Mouse (Mus musculus) liver (tissue): ENCODE data around the gene Filip1l.
A peak's percentile ranks its signal among the peaks of the same experiment; 100 is the strongest.

Source experiments
- DNase-seq: peaks from one replicate; pipeline ENCODE4 v3.0.0-alpha.2; 2020; ENCODE audit warnings: mixed read lengths

Filip1l gene

GRCm38 (mm10) chr16:57536511-57536910, 183.6 kb downstream of the Filip1l start:
- no peak for DNase-seq

DNA sequence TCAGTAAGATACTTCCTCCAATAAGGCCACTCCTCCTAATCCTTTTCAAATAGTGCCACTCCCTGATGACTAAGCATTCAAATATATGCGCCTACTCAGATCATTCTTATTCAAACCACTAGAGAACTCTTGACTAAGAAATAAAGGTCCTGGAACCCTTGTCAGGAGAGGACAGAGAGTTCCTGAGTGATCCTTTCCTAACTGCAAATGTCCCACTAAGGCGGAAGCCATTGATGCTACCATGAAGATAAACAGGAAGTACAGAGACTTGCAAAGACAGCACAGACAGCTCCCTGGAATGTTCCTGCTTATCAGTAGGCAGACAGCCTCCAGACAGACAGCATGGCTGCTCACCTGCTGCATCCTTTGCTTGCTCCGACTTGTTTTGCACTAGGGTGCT, 190.3 kb downstream of the Filip1l start:
- DNase-seq, result no peak

GRCm38 (mm10) chr16:57544441-57544840, 191.5 kb downstream of the Filip1l start:
- no peak for DNase-seq

DNA sequence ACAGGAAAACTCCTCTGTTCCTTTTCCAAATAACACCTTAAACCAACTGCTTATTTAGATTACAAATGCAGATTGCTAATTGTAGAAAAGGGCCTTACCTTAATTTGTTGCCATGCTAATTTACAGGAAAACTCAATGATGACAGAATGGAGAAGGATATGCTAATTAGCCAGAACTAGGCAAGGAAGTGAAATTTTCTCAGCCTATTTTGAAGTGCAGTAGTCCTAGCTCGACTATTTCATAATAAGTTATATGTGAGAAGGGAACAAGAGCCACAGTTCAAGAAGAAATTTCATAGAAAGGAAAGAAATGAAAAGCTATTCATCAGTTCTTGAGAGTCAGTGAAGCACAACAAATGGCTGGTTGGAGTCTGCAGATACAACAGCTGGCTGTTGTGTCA, 193.5 kb downstream of the Filip1l start:
- no peak for DNase-seq

GRCm38 (mm10) chr16:57548608-57549007, 195.7 kb downstream of the Filip1l start:
- no peak for DNase-seq

DNA sequence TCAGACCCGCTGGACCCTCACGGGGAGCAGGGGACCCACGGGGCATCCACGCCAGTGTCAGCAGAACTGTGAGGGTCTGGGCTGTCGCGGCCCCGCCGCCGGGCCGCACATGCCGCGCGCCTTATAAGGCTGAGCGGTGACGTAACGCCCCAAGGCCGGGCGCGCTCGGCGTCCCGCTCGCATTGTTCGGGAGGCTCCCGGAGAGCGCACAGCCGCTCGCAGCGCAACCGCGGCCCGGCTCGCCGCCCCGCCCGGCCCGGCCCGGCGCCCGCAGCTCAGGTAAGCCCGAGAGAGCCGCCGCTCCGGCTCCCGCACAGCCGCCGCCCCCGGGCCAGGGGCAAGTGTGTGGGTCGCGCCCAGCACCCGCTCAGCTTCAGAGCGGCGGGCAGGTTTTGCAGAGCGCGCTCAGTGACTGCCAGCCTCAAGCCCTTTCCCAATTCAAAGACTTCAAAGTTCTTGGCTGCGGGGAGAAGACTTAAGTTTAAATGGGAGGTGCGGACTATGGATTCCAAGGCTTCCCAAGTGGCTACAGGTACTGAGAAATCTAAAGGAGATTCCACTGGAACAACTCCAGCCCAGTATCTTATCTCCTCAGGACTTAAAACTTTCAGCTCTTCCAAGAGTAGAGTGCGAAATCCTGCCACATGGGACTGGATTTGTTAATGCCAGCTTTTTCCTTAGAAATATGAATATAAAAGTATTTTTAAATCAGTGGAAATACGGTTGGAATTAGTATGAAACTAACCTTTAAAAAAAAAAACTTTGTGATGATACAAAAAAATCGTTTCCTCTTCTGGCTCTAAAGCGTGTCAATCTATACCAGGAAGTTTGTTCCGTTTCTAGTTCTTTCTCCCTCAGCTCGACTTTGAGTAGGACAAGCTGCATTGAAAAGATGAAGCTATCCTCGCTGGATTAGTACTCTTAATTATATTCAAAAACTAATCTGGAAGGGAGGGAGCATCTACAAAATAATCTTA, 196.5 kb downstream of the Filip1l start:
- peak; percentile 63 for DNase-seq

DNA sequence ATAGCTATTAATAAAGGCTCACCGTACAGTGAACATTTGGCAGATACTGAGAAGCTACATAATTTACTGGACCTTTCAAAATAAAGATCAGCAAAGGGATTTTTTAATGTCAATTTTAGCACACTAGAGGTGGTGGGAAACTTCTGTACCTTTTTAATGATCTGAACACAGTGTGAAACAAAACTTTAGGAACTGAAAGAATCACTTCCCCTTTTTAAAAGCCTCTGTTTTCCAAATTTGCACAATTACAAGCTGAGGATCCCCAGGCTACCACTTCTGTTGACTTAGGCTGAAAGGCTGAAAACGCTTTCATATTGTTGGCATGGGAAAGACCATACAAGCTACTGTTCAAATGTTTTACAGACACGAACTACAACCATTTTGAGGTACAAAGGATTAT, 197.2 kb downstream of the Filip1l start:
- no peak for DNase-seq

DNA sequence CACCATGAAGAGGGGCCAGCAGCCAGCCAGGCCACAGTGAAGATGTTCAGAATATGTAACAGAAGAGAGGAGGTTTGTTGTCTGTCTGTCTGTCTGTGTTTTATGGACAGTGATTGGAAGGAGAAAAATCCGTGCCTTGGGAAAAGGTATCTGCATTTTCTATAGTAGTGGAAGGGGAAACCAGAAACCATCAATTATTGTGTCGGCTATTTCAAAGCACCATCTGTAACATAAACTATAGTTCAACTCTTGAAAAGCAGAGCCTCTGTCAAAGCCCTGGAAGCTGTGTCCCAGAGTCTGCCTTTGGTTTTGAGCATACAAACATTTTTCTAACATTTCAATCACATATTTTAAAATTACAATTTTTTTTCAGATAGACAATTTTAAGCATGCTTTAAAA, 197.9 kb downstream of the Filip1l start:
- DNase-seq, result no peak

DNA sequence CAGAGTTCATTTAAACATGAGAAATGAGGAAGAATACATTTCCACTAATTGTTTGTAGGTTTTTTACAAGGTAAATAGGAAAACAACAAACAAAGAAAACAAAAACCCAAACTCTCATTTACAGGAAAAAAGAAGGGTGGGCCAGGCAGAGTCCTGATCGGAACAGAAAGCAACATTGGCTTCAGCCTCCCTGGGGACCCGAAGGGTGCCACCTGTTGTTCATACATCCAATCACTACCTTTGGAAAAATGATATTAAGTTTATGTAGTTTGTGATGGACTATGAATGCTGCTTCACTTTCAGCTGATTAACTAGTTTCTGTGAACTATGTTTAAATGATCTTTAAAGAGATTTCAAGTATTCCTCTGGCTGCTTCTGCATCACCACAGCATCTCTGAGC, 198.7 kb downstream of the Filip1l start:
- DNase-seq, result no peak

DNA sequence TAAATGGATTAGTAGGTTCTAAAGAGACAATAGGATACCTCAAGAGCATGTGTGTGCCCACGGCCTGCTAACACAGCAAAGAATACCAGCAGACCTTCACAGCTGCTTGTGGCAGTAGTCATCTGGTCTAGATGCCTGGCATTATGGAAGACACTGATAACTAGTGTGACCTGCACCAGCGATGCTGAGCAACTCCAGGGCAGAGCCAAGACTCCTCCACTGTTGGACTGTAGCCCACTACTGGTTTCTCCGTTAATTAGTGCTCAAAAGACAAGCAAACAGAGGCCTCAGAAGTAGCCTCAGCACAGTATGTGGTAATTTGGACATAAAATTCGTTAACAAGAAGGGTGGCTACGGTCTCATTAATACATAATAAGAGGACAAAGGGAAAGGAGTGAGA, 199.8 kb downstream of the Filip1l start:
- no peak for DNase-seq

DNA sequence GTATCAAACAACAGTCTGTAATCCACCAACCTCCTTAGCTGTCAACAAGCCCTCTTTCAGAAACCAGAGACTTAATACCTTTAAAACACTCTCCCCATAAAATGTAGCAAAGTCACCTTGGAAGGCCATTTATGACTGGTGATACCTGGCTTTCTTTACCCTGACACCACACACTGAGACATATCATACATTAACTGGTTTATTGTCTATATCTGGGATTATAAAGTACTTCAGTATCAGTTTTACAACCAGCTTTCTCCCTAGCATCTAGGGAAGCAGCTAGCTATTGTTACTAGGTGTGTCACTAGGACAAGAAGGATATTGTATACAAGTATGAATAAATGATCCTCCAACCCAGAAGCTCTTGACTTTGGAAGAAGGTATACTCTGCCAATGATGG, 200.3 kb downstream of the Filip1l start:
- no peak for DNase-seq

GRCm38 (mm10) chr16:57554886-57555400, 202.1 kb downstream of the Filip1l start:
- DNase-seq, result no peak

DNA sequence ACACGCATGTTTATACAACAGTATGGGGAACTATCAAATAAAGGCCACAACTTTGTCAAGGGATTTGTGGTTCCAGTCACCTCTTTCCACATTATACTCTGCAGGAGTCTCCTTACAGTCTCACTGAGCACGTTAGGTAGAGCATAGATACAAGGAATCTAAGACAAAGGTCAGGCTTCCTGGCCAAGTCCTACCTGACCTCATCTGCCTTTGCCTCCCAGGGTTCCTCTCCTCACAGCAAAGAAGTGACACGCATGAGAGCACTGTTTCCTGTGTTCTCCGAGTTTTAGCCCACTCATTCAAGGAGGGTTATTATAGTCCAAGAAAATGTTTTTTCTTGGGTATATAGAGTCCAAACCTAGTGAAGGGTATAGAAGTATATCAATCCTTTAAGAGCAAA, 202.8 kb downstream of the Filip1l start:
- no peak for DNase-seq

DNA sequence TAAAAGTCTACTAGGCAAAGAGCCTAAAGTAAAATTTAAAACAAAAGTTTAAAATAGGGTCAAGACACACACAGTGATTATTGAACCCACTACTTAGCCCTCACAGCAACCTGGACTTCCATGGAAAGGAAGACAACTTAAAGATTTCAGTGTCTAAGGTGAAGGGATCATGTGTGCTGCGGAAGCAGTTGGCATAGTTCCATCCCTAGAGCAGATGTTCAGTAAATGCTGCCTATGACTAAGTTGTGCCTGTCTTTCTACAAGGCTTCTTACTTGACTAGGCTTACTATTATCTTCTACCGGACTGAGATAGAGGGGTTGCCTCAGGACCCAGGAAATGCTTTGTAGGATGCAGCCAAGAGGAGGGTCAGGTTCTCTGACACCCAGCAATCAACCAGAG, 203.4 kb downstream of the Filip1l start:
- DNase-seq, result no peak

GRCm38 (mm10) chr16:57558258-57558657, 205.4 kb downstream of the Filip1l start:
- no peak for DNase-seq

DNA sequence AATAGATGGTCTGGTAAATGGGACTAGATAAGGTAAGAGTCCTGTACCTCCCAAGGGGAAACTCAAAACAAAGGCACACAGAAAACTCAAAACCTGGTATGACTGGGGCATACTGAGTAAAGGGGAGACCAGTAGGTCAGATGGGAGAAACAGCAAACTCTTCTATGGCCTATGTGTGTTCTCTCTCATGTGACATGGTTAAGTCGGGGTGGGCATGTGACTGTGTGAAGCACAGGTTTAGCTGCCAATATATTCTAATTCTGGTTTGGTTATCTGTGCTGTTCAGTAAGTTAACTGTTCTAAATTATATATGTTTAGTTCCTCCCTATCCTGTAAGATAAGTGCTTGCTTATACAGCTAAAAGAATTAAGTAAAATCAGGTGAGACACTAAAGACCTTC, 207.3 kb downstream of the Filip1l start:
- DNase-seq, result no peak

DNA sequence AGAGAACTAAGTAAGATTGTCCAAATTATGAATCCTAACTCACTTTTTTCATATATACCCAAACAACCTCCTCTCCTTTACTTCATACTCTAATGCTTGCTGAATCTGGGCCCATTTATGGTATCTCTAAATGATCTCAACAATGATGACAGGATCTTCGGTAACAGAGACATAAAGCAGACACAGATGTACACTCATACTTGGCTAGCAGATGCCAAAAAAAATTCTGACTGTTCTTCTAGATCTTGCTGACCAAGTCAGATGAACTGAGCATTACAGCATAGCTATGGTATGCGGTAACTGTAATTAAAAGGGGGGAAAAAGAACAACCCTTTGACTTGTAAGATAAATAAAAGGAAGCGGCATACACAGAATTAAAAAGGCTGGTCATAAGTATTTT, 210.6 kb downstream of the Filip1l start:
- no peak for DNase-seq

GRCm38 (mm10) chr16:57564807-57565206, 211.9 kb downstream of the Filip1l start:
- no peak for DNase-seq

- no peak for DNase-seq
Measured at GRCm38 (mm10) chr16:57566215-57566614, 213.3 kb downstream of the Filip1l start.

DNA sequence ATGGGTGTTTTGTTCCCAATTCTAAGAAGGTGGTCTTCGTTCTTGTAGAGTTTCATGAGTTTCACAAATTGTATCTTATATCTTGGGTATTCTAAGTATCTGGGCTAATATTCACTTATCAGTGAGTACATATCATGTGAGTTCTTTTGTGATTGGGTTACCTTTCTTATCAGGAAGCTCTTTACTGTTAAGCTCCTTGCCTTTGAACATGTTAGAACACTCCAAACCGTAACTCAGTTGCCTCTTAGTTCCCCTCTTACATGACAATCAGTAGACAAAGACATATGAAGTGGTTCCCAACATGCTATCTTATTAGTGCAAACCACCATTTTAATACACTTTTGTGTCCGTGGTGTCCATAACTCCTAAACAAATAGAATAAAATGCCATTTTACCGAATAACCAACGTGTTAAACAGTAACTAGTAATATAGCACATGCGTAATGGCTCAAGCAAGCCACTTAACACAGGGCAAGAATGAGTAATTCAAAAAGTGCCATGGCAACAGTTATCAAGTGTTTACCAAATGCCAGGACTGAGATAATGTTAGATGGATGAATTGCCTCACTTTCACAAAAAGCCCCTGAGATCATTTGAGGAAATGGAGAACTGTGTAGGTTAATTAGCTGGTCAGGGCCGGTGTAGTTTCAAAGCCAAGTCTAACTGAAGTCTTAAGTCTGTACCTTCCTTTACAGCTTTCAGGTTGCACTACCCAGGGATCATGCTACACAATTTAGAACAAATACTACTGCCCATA, 215.9 kb downstream of the Filip1l start:
- no peak for DNase-seq

DNA sequence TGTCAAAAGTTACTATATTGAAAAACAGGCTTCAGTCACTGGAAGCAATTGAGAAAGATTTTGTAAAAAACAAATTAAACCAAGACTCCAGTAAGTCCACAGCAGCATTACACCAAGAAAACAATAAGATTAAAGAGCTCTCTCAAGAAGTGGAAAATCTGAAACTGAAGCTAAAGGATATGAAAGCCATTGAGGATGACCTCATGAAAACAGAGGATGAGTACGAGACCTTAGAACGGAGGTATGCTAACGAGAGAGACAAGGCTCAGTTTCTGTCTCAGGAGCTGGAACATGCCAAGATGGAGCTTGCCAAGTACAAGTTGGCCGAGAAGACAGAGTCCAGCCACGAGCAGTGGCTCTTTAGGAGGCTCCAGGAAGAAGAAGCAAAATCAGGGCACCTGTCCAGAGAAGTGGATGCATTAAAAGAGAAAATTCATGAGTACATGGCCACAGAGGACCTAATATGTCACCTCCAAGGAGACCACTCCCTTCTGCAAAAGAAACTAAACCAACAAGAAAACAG, 218.0 kb downstream of the Filip1l start:
- no peak for DNase-seq

GRCm38 (mm10) chr16:57573831-57574230, 220.9 kb downstream of the Filip1l start:
- DNase-seq, result no peak

GRCm38 (mm10) chr16:57575764-57576388, 223.0 kb downstream of the Filip1l start:
- no peak for DNase-seq
